Mouse (Mus musculus) spleen, adult 2 months (tissue): ENCODE measurements around the gene Elovl5. TPM values are rescaled to one million over a fixed set of nuclear protein-coding genes. Genes with fewer than 3 reads are reported as not detected.

ENCODE experiments used
- DNase-seq, 2 experiments: peaks; one replicate each; pipeline versions ENCODE4 v3.0.0 to v3.0.0-alpha.2; 2012 to 2021; ENCODE audit warnings: low spot score in 2 of 2, low read depth in 1 of 2
- H3K27ac ChIP-seq: fragments of 200-500 bp; 2 replicates; pipeline ENCODE4 v1.5.1; 2012; ENCODE audit warnings: low read length, inconsistent platforms; ENCODE audit not compliant: insufficient read depth
- H3K27me3 ChIP-seq: fragments of 200-500 bp; 2 replicates; pipeline ENCODE4 v1.6.1; 2012; ENCODE audit warnings: mild to moderate bottlenecking, moderate library complexity, low read length, inconsistent platforms; ENCODE audit not compliant: control insufficient read depth, insufficient read depth
- H3K36me3 ChIP-seq: fragments of 200-500 bp; 2 replicates; pipeline ENCODE4 v1.6.1; 2012; ENCODE audit warnings: mild to moderate bottlenecking, low read length, inconsistent platforms; ENCODE audit not compliant: control insufficient read depth, insufficient read depth
- H3K4me1 ChIP-seq: fragments of 200-500 bp; 2 replicates; pipeline ENCODE4 v1.6.1; 2011; ENCODE audit warnings: inconsistent platforms; ENCODE audit not compliant: control insufficient read depth, insufficient read depth, insufficient read length
- H3K4me3 ChIP-seq: fragments of 200-500 bp; 2 replicates; pipeline ENCODE4 v1.5.1; 2011; ENCODE audit warnings: mild to moderate bottlenecking, inconsistent platforms; ENCODE audit not compliant: insufficient read depth, insufficient read length; ENCODE audit errors: extremely low read depth
- CTCF ChIP-seq: fragments of 200-500 bp; IDR thresholded peaks from 2 replicates; pipeline ENCODE4 v1.5.1; 2011; ENCODE audit warnings: mild to moderate bottlenecking, inconsistent platforms; ENCODE audit not compliant: insufficient read depth, insufficient read length, insufficient replicate concordance; ENCODE audit errors: extremely low read depth
- POLR2A ChIP-seq: fragments of 200-500 bp; IDR thresholded peaks from 2 replicates; pipeline ENCODE4 v1.6.1; 2011; ENCODE audit warnings: low read depth, low read length, inconsistent platforms
- WGBS: fragments of 180-500 bp; shearing (Covaris S2); methylation state at CpG from one replicate; pipeline ENCODE4 v1.1.7; 2018; 5-methylcytosine and 5-hydroxymethylcytosine counted together
- polyA plus RNA-seq: library from polyadenylated mRNA; depleted of rRNA; stranded (reverse); fragments of >200 nt; gene quantifications from 2 replicates; pipeline ENCODE4 v1.2.3, GENCODE M21; 2012

Gene Elovl5
- polyA plus RNA-seq, 1 experiment = 32.4 TPM

DNA sequence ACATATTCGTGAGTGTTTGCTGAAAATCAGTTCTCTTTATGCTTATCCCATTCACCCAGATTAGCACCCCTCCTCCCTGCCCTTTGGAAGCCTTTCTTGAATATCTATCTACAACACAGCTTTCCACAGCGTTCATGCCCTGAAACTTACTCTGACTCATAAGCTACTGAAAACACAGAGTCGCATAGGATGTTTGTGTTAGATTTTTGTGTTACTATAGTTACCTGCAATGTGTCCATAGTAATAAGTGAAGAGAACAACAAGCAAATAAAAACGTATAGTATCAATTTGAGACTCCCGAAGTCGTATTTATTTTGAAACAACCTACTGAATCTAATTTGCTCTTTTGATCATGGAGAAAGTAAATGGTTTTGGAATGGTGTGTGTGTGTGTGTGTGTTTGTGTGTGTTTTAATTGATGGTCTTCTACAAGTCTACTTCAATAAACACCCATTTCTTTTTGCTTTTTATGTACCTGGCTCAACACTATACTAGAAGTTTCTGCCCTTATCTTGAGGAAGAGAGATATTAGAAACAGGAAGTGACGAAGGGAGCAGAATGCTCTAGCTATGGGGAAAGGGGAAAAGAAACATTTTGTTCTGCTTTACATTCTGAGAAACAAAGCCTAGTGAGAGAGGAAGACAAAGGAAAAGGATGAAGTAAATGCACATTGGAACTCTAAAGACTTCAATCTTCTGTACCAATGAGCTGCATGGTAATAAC is 5.5 kb upstream of the Elovl5 start:
- Histone ChIP-seq H3K27ac (peak overlapping the region; percentile 97), H3K36me3 (no peaks in the 10 kb centered on the region), H3K4me1 (peaks cover 6% of the 10 kb centered on the region; the same call in 1 of the 2 replicates), H3K27me3 (no peaks in the 10 kb centered on the region), H3K4me3 (peak overlapping the region; percentile 37; the same call in 1 of the 2 replicates)
- DNase-seq = no peak
- no peak for TF ChIP-seq POLR2A
- no peak for TF ChIP-seq CTCF
- WGBS = 17% methylated on average over 7 of the region's 7 CpGs

DNA sequence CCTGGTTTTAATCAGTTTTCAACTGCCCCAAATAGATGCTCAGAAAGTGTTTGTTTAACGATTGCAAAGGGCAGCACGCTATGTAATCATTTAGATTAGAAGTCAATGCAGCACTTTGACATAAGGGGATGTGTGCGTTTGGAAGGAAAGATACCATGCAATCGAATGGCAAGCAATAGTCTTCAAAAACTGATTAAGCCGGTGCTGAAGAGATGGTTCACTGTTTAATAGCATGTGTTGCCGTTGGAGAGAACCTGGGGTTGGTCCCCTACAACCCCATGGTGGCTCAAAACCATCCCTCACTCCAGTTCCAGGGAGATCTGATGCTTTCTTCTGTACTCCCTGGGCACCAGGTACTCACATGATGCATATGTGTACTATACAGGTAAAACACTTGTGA is 4.9 kb upstream of the Elovl5 start:
- H3K27me3 ChIP-seq = no peaks in the 10 kb centered on the region
- H3K27ac ChIP-seq = peak overlapping the region; percentile 66
- DNase-seq = no peak
- no peak overlapping the region for H3K4me3 ChIP-seq
- no peak for TF ChIP-seq CTCF
- TF ChIP-seq POLR2A = no peak
- 71% methylated on average over 6 of the region's 6 CpGs for WGBS
- H3K4me1 ChIP-seq = peaks cover 6% of the 10 kb centered on the region; the same call in 1 of the 2 replicates
- no peaks in the 10 kb centered on the region for H3K36me3 ChIP-seq

DNA sequence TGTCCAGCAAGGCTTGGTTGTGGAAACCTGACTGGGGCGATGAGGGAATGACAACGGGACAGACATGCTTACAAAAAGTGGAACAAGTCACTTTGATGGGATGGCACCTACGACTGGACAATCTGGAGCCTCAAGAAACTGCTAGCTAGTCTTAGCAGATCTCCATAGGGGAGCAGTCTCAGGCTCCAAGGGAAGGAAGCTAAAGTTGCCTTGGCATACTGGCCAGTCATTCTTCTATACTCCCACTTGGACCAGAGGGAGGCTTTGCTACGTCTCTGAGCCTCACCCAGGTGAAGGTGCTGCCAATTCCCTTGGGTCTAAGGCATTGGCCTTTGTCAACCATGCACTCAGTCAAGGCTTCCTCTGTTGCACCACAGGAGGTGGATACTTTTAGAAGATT is 2.5 kb upstream of the Elovl5 start:
- no peak overlapping the region for H3K4me3 ChIP-seq
- TF ChIP-seq POLR2A = no peak
- no peak for TF ChIP-seq CTCF
- 77% methylated on average over 4 of the region's 4 CpGs for WGBS
- H3K27me3 ChIP-seq = no peaks in the 10 kb centered on the region
- no peak for DNase-seq
- peaks cover 4% of the 10 kb centered on the region; the same call in 1 of the 2 replicates for H3K4me1 ChIP-seq
- no peaks in the 10 kb centered on the region for H3K36me3 ChIP-seq
- no peak overlapping the region for H3K27ac ChIP-seq

DNA sequence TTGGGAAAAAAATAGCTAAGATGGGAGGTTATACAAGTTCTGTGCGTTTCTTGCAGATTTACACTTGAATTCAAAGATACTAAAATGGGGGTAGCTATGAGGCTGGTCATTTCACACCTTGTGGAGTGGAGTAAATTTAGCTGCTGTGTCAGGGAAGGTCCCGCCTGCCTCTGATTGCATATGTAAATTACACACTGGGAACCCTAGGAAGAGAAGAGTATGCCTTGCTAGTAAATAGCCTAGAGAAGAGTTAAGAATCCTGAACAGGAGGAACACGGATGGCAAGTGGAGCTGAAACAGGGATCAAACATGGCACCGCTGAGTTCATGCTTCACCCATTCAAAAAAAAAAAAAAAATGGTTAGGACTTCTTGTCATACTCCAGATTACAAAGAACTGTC is 1.4 kb upstream of the Elovl5 start:
- no peak overlapping the region for H3K27ac ChIP-seq
- no peaks in the 10 kb centered on the region for H3K27me3 ChIP-seq
- WGBS = 85% methylated on average over 4 of the region's 4 CpGs
- no peaks in the 10 kb centered on the region for H3K36me3 ChIP-seq
- DNase-seq = no peak
- TF ChIP-seq CTCF = no peak
- TF ChIP-seq POLR2A = no peak
- no peak overlapping the region for H3K4me3 ChIP-seq
- peaks cover 5% of the 10 kb centered on the region; the same call in 1 of the 2 replicates for H3K4me1 ChIP-seq

GRCm38 (mm10) chr9:77917622-77918131 is 513 bp downstream of the Elovl5 start:
- no peaks in the 10 kb centered on the region for H3K27me3 ChIP-seq
- under 1% methylated on average over 45 of the region's 45 CpGs for WGBS
- no peaks in the 10 kb centered on the region for H3K36me3 ChIP-seq
- peak overlapping the region; percentile 80 for H3K4me3 ChIP-seq
- H3K27ac ChIP-seq = peak overlapping the region; percentile 77
- no peak for TF ChIP-seq POLR2A
- TF ChIP-seq CTCF = no peak
- H3K4me1 ChIP-seq = peaks cover 9% of the 10 kb centered on the region; the same call in 1 of the 2 replicates
- no peak for DNase-seq

GRCm38 (mm10) chr9:77918211-77918610 is 1.0 kb downstream of the Elovl5 start:
- Histone ChIP-seq H3K27me3 (no peaks in the 10 kb centered on the region), H3K4me3 (peak overlapping the region; percentile 80), H3K36me3 (no peaks in the 10 kb centered on the region), H3K27ac (peak overlapping the region; percentile 77), H3K4me1 (peaks cover 9% of the 10 kb centered on the region; the same call in 1 of the 2 replicates)
- DNase-seq = no peak
- WGBS = 3% methylated on average over 10 of the region's 10 CpGs
- TF ChIP-seq CTCF = no peak
- no peak for TF ChIP-seq POLR2A
